Mouse (Mus musculus): ENCODE results near the gene Colca2.

- TF ChIP-seq CTCF (IDR thresholded peaks at IDR 0.05; ENCODE audit: low read depth, low read length) (no peak), GATA1 (IDR thresholded peaks at IDR 0.05; ENCODE audit: borderline replicate concordance, low read length) (no peak), TAL1 (conservative IDR thresholded peaks at IDR 0.05; ENCODE audit: low read depth, low read length) (no peak), POLR2AphosphoS5 (IDR thresholded peaks at IDR 0.05; ENCODE audit: insufficient replicate concordance, low read depth, low read length) (no peak), GATA2 (IDR thresholded peaks at IDR 0.05; ENCODE audit: borderline replicate concordance, low read depth, low read length) (no peak)
These were observed 9.5 kb downstream of the Colca2 start for GRCm38 (mm10) chr9:51268852-51269251.
